Mouse (Mus musculus) heart, adult 2 months (tissue): Measurements from ENCODE around the gene Ech1. TPM values are rescaled to one million over a fixed set of nuclear protein-coding genes. Genes with fewer than 3 reads are reported as not detected.

Experiments
- DNase-seq, 2 experiments: peaks; one replicate each; pipeline ENCODE4 v3.0.0; 2021
- H3K27ac ChIP-seq: fragments of 200-600 bp; 2 replicates; pipeline ENCODE4 v1.8.1; 2022
- H3K27me3 ChIP-seq: fragments of 200-500 bp; 2 replicates; pipeline ENCODE4 v1.6.1; 2012; ENCODE audit warnings: mild to moderate bottlenecking, low read length, inconsistent platforms, mixed read lengths; ENCODE audit not compliant: control insufficient read depth, insufficient read depth
- H3K36me3 ChIP-seq: fragments of 200-500 bp; 2 replicates; pipeline ENCODE4 v1.6.1; 2012; ENCODE audit warnings: low read length, inconsistent platforms; ENCODE audit not compliant: control insufficient read depth, insufficient read depth
- H3K4me1 ChIP-seq: fragments of 200-500 bp; 2 replicates; pipeline ENCODE4 v1.6.1; 2011; ENCODE audit warnings: low read length; ENCODE audit not compliant: control insufficient read depth, insufficient read depth
- H3K4me3 ChIP-seq: fragments of 200-600 bp; 2 replicates; pipeline ENCODE4 v1.8.1; 2022
- H3K79me2 ChIP-seq: fragments of 200-500 bp; replicated peaks from 2 replicates; pipeline ENCODE4 v1.6.1; 2012; ENCODE audit warnings: mild to moderate bottlenecking, inconsistent platforms, low read length, moderate library complexity, mixed read lengths; ENCODE audit not compliant: control insufficient read depth, insufficient read depth
- H3K9ac ChIP-seq: fragments of 200-500 bp; 2 replicates; pipeline ENCODE4 v1.6.1; 2012; ENCODE audit warnings: low read depth, mild to moderate bottlenecking, control low read depth, inconsistent platforms, low read length, mixed read lengths
- CTCF ChIP-seq: fragments of 200-600 bp; IDR thresholded peaks from 2 replicates; pipeline ENCODE4 v1.8.1; 2022; ENCODE audit warnings: antibody characterized with exemption, mild to moderate bottlenecking, moderate library complexity
- EP300 ChIP-seq: fragments of 200-500 bp; IDR thresholded peaks from 2 replicates; pipeline ENCODE4 v1.6.1; 2011; ENCODE audit warnings: low read depth, low read length, control low read depth; ENCODE audit not compliant: insufficient read depth
- POLR2A ChIP-seq: fragments of 200-500 bp; IDR thresholded peaks from 2 replicates; pipeline ENCODE4 v1.6.1; 2011; ENCODE audit warnings: mild to moderate bottlenecking, low read depth, low read length, control low read depth; ENCODE audit not compliant: insufficient read depth
- WGBS: fragments of 180-500 bp; shearing (Covaris S2); methylation state at CpG from one replicate; pipeline ENCODE4 v1.1.7; 2018; 5-methylcytosine and 5-hydroxymethylcytosine counted together
- intact Hi-C: fragments of 180-260 bp; cut with DNase I; formaldehyde crosslinking; loops from one replicate; pipeline ENCODE4 v1.15.1; 2025
- polyA plus RNA-seq: library from polyadenylated mRNA; depleted of rRNA; stranded (reverse); fragments of >200 nt; gene quantifications from 2 replicates; pipeline ENCODE4 v1.2.3, GENCODE M21; 2012
- total RNA-seq, 2 experiments: library from RNA; stranded (reverse); gene quantifications; 2 replicates each; pipeline ENCODE4 v1.2.3; 2021

Ech1 gene
- total and polyA plus RNA-seq, 3 experiments: 1,826 to 2,229 (median 2,087) TPM

GRCm38 (mm10) chr7:28860898-28861297 is 35.9 kb downstream of the Ech1 start:
- WGBS: 84% methylated on average over 6 of the region's 6 CpGs
- DNase-seq: no peak
- no peak overlapping the region for H3K9ac ChIP-seq
- H3K27ac ChIP-seq: no peak overlapping the region
- no peaks in the 10 kb centered on the region for H3K4me1 ChIP-seq
- H3K79me2 ChIP-seq: no peaks in the 10 kb centered on the region
- intact Hi-C loops: no loop called here
- no peaks in the 10 kb centered on the region for H3K27me3 ChIP-seq
- TF ChIP-seq EP300 (no peak), CTCF (peak; percentile 32)
- H3K36me3 ChIP-seq: no peaks in the 10 kb centered on the region
- H3K4me3 ChIP-seq: no peak overlapping the region

GRCm38 (mm10) chr7:28862817-28863499 is 37.9 kb downstream of the Ech1 start:
- TF ChIP-seq CTCF: no peak
- WGBS: 72% methylated on average over 15 of the region's 15 CpGs
- Histone ChIP-seq H3K4me3 (no peak overlapping the region), H3K79me2 (no peaks in the 10 kb centered on the region), H3K27me3 (no peaks in the 10 kb centered on the region), H3K27ac (no peak overlapping the region), H3K9ac (no peak overlapping the region), H3K4me1 (peaks cover 4% of the 10 kb centered on the region), H3K36me3 (no peaks in the 10 kb centered on the region)
- intact Hi-C loops: no loop called here
- DNase-seq: peak in 1 of 2 experiments; percentile 14

- peaks cover 4% of the 10 kb centered on the region for H3K4me1 ChIP-seq
- H3K4me3 ChIP-seq: no peak within 1 kb of the TSS
- DNase-seq: no peak
- no peaks in the 10 kb centered on the region for H3K79me2 ChIP-seq
- intact Hi-C loops: no loop called here
- 67% methylated on average over 6 of the region's 6 CpGs for WGBS
- H3K9ac ChIP-seq: no peak within 1 kb of the TSS
- H3K36me3 ChIP-seq: no peaks in the 10 kb centered on the region
- no peaks in the 10 kb centered on the region for H3K27me3 ChIP-seq
- no peak within 1 kb of the TSS for H3K27ac ChIP-seq
- no peak for TF ChIP-seq POLR2A
- TF ChIP-seq EP300: no peak
- no peak for TF ChIP-seq CTCF
Measured at GRCm38 (mm10) chr7:28863540-28863939, 38.5 kb downstream of the Ech1 start, which contains the start of gene Lgals7. Gene Lgals7 (plus strand): TSS chr7:28863853.

- Histone ChIP-seq H3K4me3 (no peak overlapping the region), H3K36me3 (no peaks in the 10 kb centered on the region), H3K79me2 (no peaks in the 10 kb centered on the region), H3K27me3 (no peaks in the 10 kb centered on the region), H3K27ac (no peak overlapping the region), H3K9ac (no peak overlapping the region), H3K4me1 (peaks cover 4% of the 10 kb centered on the region)
- TF ChIP-seq CTCF (no peak), EP300 (no peak), POLR2A (no peak)
- 56% methylated on average over 9 of the region's 9 CpGs for WGBS
- DNase-seq: no peak
- intact Hi-C loops: no loop called here
Measured at GRCm38 (mm10) chr7:28864288-28864750, 39.3 kb downstream of the Ech1 start.

GRCm38 (mm10) chr7:28865481-28866300 is 40.7 kb downstream of the Ech1 start:
- H3K36me3 ChIP-seq: no peaks in the 10 kb centered on the region
- peak overlapping the region; percentile 24; the same call in 1 of the 2 replicates for H3K4me3 ChIP-seq
- peak overlapping the region; percentile 55 for H3K27ac ChIP-seq
- H3K9ac ChIP-seq: peak overlapping the region; percentile 20; the same call in 1 of the 2 replicates
- TF ChIP-seq POLR2A (peak; percentile 70), EP300 (no peak), CTCF (peak; percentile 30)
- WGBS: 38% methylated on average over 33 of the region's 33 CpGs
- peaks cover 4% of the 10 kb centered on the region for H3K4me1 ChIP-seq
- H3K27me3 ChIP-seq: no peaks in the 10 kb centered on the region
- H3K79me2 ChIP-seq: no peaks in the 10 kb centered on the region
- intact Hi-C loops: loop anchor here (5.0 kb wide), 1 partner anchor 38 kb away; the partner anchor contains the start of gene Ech1
- peak; percentile 86 to 90 for DNase-seq
